Comparison of ENCODE assay signal across 8 mouse cellular contexts in genomic region chr2:33918318-33918717, GRCm38 (mm10). TPM values are rescaled to one million over a fixed set of nuclear protein-coding genes. Genes with fewer than 3 reads are reported as not detected.
DNase-seq lines count a peak whose midpoint lies in the region; ATAC-seq and TF ChIP-seq lines count a peak whose summit lies in the region.

No protein-coding gene starts in this region.

- H3K27me3 ChIP-seq in cerebellum, adult 2 months (ENCODE audit: control insufficient read depth, insufficient read depth, low read length): no peaks in the 10 kb centered on the region
- peaks cover 33% of the 10 kb centered on the region for H3K27me3 ChIP-seq in midbrain, embryonic 10.5 days (ENCODE audit: low read depth, poor library complexity, severe bottlenecking)
- H3K27me3 ChIP-seq in midbrain, embryonic 15.5 days (replicated peaks): no peaks in the 10 kb centered on the region
- no peaks in the 10 kb centered on the region for H3K27me3 ChIP-seq in kidney, postnatal 0 days (ENCODE audit: insufficient read depth, low read length)
- no peaks in the 10 kb centered on the region for H3K27me3 ChIP-seq in midbrain, postnatal 0 days (ENCODE audit: insufficient read depth, low read length)

- peak; percentile 37; the same call in 1 of the 2 replicates for TF ChIP-seq CTCF in cerebellum, adult 2 months (IDR thresholded peaks at IDR 0.05; ENCODE audit: borderline replicate concordance, insufficient read depth, low read depth, low read length)
- peak; percentile 76 for TF ChIP-seq CTCF in kidney, postnatal 0 days (IDR thresholded peaks at IDR 0.05; ENCODE audit: low read depth)
- peak; percentile 68 for TF ChIP-seq CTCF in midbrain, postnatal 0 days (IDR thresholded peaks at IDR 0.05)

- no peak for DNase-seq in cerebellum, adult 2 months
- DNase-seq in cerebellum, adult 11 months: no peak
- DNase-seq in midbrain, embryonic 10.5 days (ENCODE audit: low spot score): peak; percentile 53
- DNase-seq in c-Kit-positive CD71-negative TER-119-negative erythroid progenitor cells, embryonic 14.5 days (ENCODE audit: low read depth): peak; percentile 42
- peak; percentile 49 for DNase-seq in kidney, postnatal 0 days (ENCODE audit: low spot score)
- DNase-seq in midbrain, postnatal 0 days (ENCODE audit: low spot score): no peak
- DNase-seq in thymus, postnatal 4 days: peak; percentile 87

- H3K36me3 ChIP-seq in midbrain, embryonic 10.5 days: no peaks in the 10 kb centered on the region
- no peaks in the 10 kb centered on the region for H3K36me3 ChIP-seq in midbrain, embryonic 15.5 days (replicated peaks)
- no peaks in the 10 kb centered on the region for H3K36me3 ChIP-seq in kidney, postnatal 0 days (ENCODE audit: insufficient read depth, low read length)
- H3K36me3 ChIP-seq in midbrain, postnatal 0 days (ENCODE audit: insufficient read depth, low read length): no peaks in the 10 kb centered on the region

- no peak for ATAC-seq in midbrain, embryonic 15.5 days (replicated peaks)
- no peak for ATAC-seq in kidney, postnatal 0 days (replicated peaks; ENCODE audit: low FRiP score, low read depth)
- no peak for ATAC-seq in midbrain, postnatal 0 days (ENCODE audit: low FRiP score)

- H3K4me2 ChIP-seq in midbrain, embryonic 15.5 days: no peak overlapping the region
- no peak overlapping the region for H3K4me2 ChIP-seq in kidney, postnatal 0 days (ENCODE audit: low read length)
- no peak overlapping the region for H3K4me2 ChIP-seq in midbrain, postnatal 0 days (ENCODE audit: low read depth, low read length, poor library complexity, severe bottlenecking)

- TF ChIP-seq POLR2A in cerebellum, adult 2 months (IDR thresholded peaks at IDR 0.05; ENCODE audit: borderline replicate concordance, insufficient read depth, low read length): no peak

- no peak overlapping the region for H3K27ac ChIP-seq in cerebellum, adult 2 months (ENCODE audit: insufficient read depth, low read length)
- peak overlapping the region; percentile 38; the same call in 1 of the 2 replicates for H3K27ac ChIP-seq in midbrain, embryonic 10.5 days (replicated peaks)
- no peak overlapping the region for H3K27ac ChIP-seq in midbrain, embryonic 15.5 days
- no peak overlapping the region for H3K27ac ChIP-seq in kidney, postnatal 0 days
- H3K27ac ChIP-seq in midbrain, postnatal 0 days (ENCODE audit: low read depth, low read length): no peak overlapping the region

- WGBS in cerebellum, adult 2 months: 77% methylated on average over 6 of the region's 6 CpGs
- 71% methylated on average over 6 of the region's 6 CpGs for WGBS in midbrain, embryonic 10.5 days
- 78% methylated on average over 6 of the region's 6 CpGs for WGBS in midbrain, embryonic 15.5 days
- 70% methylated on average over 6 of the region's 6 CpGs for WGBS in kidney, postnatal 0 days
- WGBS in midbrain, postnatal 0 days: 76% methylated on average over 6 of the region's 6 CpGs

- no peak overlapping the region for H3K4me3 ChIP-seq in cerebellum, adult 2 months (replicated peaks; ENCODE audit: insufficient read depth, low read depth, low read length)
- no peak overlapping the region for H3K4me3 ChIP-seq in midbrain, embryonic 10.5 days
- H3K4me3 ChIP-seq in midbrain, embryonic 15.5 days: no peak overlapping the region
- H3K4me3 ChIP-seq in kidney, postnatal 0 days (replicated peaks; ENCODE audit: low read depth, low read length): no peak overlapping the region
- no peak overlapping the region for H3K4me3 ChIP-seq in midbrain, postnatal 0 days (ENCODE audit: low read depth, low read length)

- H3K9ac ChIP-seq in midbrain, embryonic 15.5 days: no peak overlapping the region
- no peak overlapping the region for H3K9ac ChIP-seq in kidney, postnatal 0 days (ENCODE audit: low read depth, low read length)
- no peak overlapping the region for H3K9ac ChIP-seq in midbrain, postnatal 0 days (replicated peaks; ENCODE audit: low read length, poor library complexity, severe bottlenecking)

- no peaks in the 10 kb centered on the region for H3K9me3 ChIP-seq in midbrain, embryonic 10.5 days (replicated peaks)
- no peaks in the 10 kb centered on the region for H3K9me3 ChIP-seq in midbrain, embryonic 15.5 days
- no peaks in the 10 kb centered on the region for H3K9me3 ChIP-seq in kidney, postnatal 0 days (replicated peaks; ENCODE audit: low read length)
- no peaks in the 10 kb centered on the region for H3K9me3 ChIP-seq in midbrain, postnatal 0 days (ENCODE audit: low read length)

- no peaks in the 10 kb centered on the region for H3K4me1 ChIP-seq in cerebellum, adult 2 months (ENCODE audit: control insufficient read depth, insufficient read depth, low read length)
- H3K4me1 ChIP-seq in midbrain, embryonic 10.5 days: peaks cover 38% of the 10 kb centered on the region
- H3K4me1 ChIP-seq in midbrain, embryonic 15.5 days: peaks cover 10% of the 10 kb centered on the region
- peaks cover 10% of the 10 kb centered on the region; the same call in 1 of the 2 replicates for H3K4me1 ChIP-seq in kidney, postnatal 0 days (replicated peaks; ENCODE audit: insufficient read depth, low read length)
- no peaks in the 10 kb centered on the region for H3K4me1 ChIP-seq in midbrain, postnatal 0 days (ENCODE audit: insufficient read depth, low read length)

RNA-seq across cellular contexts. Expression of gene Mvb12b, which starts 30.6 kb away (rescaled TPM):
- 68.4 and 70.8 TPM in 2 replicates for polyA plus RNA-seq in cerebellum, adult 2 months (2012; rRNA removed)
- polyA plus RNA-seq in midbrain, embryonic 10.5 days (2016; fragmentation: Nextera tagmentation; extraction: Ambion mirVana): 19.0 and 23.5 TPM in 2 replicates
- 67.0 and 69.2 TPM in 2 replicates for polyA plus RNA-seq in midbrain, embryonic 15.5 days (2015; fragmentation: Nextera tagmentation; extraction: Ambion mirVana)
- polyA plus RNA-seq in kidney, postnatal 0 days (2015; fragmentation: Nextera tagmentation; extraction: Ambion mirVana): 19.8 and 24.0 TPM in 2 replicates
- 133 and 155 TPM in 2 replicates for total RNA-seq in midbrain, postnatal 0 days (2014; rRNA removed)
- 48.8 and 68.1 TPM in 2 replicates for polyA plus RNA-seq in midbrain, postnatal 0 days (2015; fragmentation: Nextera tagmentation; extraction: Ambion mirVana)

Comparison
In these comparisons a context has a peak if more than half of its experiments do, and no peak if none do; other contexts are left out.
1. DNase-seq: peak in midbrain, embryonic 10.5 days (single experiment), c-Kit-positive CD71-negative TER-119-negative erythroid progenitor cells, embryonic 14.5 days (single experiment), kidney, postnatal 0 days (single experiment) and thymus, postnatal 4 days (single experiment); none in cerebellum, adult 2 months (0 of 2), cerebellum, adult 11 months (single experiment) and midbrain, postnatal 0 days (single experiment).
2. Peak in every context shown above with its lines, with median percentiles within 50 percentile points of each other: CTCF ChIP-seq.